Mouse (Mus musculus): ENCODE data around the gene Micu1.
A peak's percentile ranks its signal among the peaks of the same experiment; 100 is the strongest.

The Micu1 gene

DNA sequence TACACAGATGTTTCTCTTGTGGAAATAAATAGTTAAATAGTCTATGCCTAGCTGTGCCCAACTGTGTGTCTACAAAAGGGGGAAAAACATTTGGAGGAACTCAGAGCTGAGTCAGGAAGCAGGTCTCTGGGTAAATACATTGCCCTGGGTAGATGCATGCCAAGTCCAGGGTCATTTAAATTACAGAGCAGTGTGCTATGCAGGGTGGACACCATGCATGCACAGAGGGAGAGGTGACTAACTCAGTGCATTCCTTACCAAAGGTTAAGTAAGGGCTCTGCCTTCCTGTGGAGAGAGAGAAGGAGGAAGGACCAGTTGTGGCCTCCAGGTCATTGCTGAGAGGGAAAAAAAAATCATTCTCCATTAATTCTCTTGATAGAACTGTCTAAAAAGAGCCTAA lies 22.4 kb downstream of the Micu1 start:
- DNase-seq = peak in 1 of 2 experiments; percentile 1

DNA sequence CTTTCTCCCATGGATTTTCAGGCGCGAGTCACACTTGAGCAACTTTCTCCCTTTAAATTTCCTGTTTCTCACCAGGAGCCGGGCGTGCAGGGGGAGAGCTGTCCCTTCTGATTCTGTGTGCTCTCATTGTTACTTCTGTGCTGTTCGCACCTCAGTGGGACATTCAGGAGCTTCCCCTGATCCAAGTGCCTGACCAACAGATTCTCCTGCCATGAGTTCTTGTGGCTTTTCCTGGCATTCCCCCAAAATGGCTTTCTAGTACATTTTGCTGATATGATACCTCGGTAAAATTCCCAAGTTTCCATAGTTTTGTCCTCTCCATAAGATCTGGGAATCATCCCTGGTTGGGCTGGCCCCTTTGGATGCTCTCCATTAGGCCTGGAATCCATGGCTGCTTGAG lies 25.0 kb downstream of the Micu1 start:
- DNase-seq = peak; percentile 41 to 52

DNA sequence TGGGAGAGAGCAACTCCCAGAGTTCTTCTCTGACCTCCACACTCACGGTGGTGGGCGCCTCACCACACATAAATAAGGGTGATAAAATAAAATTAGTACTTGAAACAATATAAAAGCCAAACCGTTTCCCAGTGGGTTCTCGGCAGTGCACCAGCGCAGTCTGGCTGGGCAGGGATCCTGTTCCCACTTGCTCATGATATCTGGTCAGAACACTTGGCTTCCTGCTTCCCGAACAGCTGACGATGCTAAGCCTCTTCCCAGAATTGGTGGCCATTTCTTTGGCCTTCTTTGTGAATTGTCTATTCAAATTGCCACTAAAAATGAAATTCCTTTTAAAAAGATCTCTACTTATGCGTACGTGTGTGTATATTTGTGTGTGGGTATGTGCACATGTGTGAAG lies 27.0 kb downstream of the Micu1 start:
- DNase-seq = peak; percentile 33 to 34

DNA sequence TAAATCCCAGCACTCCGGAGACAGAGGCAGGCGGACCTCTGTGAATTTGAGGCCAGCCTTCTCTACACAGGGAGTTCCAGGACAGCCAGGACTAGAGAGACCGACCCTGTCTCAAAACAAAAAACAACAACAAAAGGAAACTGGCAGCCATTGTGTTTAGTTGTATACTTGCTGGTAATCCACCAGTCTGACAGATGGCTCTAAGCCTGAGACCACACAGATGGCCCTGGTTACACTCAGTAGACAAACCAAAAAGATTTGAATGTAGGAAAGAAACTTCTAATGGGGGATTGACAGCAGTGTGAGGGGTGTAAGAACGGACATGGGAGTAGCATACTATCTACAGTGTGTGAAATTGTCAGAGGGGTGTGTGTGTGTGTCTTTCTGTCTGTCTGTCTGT lies 27.6 kb downstream of the Micu1 start:
- DNase-seq = peak; percentile 49 to 55

DNA sequence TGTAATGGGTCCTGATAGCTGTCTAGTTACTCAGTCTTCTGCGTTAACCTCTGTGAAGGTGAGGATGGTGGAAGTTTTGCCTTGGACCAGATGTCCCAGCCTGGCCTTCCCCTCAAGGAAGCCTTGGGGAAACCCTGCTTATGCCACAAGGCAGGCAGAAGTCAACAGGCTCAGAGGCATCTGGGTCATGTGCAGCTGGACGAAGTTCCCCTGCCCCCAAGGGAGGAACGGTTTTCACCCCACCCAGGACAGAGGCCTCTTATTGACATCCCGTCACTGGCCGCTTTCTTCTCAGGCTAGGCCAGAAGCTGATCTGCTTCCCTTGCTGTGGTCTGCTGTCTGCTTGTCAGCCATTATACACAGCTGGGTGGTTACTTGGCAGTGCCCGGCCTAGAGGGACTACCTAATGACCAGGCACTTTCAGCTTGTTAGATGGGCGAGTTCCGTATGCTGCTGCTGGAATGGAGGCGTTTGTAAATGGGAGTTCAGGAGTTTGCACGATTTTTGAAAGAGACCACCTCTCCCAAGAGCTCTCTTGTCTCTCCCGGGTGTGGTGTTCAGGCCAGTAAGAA lies 33.8 kb downstream of the Micu1 start:
- no peak for DNase-seq

DNA sequence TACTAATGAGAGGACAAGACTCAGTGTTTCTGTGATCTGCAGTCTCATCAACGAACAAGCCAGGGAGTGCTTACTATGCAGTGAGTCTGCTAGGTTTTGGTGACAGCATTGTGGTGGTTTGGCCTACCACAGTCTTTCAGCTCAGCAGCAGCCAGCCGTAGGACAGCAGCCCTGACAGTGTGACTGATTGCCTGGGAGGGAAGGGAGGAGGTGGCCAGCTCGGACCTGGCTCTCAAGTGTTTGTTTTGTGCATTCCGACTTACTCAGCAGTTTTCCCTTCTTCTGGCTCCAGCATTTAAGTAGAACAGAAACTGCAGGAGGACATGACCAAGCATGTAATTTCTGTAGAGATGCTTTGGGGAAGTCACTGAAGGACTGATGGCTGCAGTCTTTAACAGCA lies 39.2 kb downstream of the Micu1 start:
- no peak for DNase-seq

DNA sequence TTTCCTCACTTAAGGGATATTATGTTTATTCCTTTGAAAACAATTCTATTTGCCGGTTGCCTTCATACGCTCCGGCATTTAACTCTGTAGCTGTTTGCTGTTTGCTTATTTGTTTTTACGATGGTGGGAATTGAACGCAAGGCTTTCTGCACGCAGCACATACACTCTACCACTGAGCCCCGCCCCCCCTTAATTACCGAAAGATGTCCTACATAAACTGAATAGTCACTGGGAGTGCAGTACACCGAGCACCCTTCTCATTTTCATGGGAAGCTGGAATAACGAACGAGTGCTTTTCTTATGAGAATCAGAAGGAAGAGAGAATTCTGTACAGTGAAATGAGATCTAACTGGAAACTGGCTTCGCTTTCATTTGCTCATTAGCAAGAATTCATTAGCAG lies 41.1 kb downstream of the Micu1 start:
- no peak for DNase-seq

DNA sequence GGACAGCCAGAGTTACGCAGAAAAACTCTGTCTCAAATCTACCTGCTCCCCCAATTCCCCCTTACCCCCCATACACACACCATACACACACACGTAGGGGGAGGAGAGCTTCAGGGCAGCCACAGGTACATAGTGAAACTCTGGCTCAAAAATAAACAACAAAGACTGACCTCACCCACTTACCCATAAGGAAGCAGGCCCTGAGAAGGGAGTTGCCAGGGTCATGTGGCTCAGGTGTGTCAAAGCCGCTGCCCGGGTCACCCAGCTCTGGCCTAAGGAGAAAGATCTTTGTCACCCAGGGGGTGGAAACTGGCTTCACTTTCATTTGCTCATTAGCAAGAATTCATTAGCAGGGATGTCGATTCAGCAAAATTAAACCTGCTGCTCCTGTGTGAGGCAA lies 41.7 kb downstream of the Micu1 start:
- DNase-seq = no peak

DNA sequence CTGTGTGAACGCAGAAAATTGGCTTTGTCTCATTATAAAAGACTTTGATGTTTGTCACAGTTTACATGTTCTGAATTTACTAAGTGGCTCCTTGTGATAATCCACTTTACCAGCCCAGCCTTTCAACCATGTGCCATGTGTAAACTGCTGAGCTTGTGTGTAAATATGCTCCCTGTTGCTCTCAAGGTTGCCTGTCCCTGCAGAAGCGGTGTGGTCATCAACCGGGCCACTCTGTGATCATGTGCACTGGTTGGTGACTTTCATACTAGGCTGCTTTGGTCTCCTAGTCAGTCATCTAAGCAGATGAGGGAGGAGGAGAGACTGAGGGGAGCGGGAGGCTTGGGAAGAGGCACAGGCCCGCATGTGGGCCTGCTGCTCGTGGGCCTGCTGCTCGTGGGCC lies 45.1 kb downstream of the Micu1 start:
- no peak for DNase-seq

DNA sequence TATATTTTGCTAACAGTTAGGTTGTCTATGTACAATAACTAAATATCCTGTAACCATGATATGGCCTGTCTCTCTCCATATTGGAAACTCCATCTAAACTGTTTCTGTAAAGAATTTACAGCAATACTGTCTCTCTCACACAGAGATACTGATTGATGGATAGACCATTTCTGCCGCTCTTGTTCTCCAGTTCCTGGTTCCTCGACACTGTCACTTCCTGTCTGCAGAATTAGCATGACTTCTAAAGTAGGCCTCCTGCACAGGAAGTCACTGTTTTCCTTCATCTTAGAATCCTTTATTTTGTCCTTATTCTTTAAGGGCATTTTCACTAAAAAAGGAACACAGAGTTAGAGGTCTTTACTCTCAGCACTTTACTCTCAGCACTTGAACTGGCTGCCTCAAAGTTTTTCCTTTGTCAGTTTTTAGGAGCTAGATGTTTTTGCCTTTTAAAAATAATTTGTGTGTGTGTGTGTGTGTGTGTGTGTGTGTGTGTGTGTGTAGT lies 46.5 kb downstream of the Micu1 start:
- DNase-seq = no peak

DNA sequence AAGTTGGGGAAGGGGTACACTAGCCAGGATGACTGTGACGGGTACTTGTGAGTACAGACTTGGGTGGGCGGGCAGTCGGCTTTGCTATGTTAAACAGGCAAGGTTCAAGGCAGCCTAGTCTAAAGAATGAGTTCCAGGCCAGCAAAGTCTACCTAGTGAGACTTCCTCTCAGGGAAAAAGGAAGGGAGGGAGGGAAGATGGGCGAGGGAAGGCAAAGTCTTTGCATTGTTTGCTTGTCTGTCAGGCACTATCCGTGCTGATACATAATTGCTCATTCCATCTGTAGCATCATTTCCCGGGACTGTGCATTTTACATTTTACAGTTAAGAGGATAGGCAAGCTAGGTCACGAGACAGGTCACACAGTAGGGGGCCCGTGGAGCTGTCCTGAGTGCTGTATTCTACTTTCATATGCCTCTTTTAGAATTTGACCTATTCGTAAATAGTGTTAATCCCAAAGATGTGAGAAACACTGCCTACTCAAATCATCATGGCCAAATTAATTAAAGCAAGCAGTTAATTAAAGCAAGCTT lies 51.3 kb downstream of the Micu1 start:
- DNase-seq = no peak

DNA sequence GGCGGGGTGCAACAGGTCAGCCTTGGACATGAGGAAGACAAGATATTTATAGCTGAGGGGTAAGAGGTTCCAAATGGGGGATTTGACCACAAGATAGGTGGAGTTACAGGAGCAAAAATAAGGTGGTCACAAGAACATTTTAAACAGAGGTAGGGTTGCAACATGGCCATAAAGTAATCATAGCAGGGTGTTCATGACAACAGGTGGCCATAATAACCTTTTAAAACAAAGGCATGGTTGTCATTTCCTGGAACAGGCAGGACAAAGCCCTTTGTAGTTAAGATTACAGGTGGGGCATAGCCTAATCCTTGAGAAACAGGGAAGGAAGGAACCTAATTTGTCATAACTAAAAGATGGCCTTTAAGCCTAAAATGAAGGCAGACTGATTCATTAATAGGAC lies 51.8 kb downstream of the Micu1 start:
- no peak for DNase-seq

DNA sequence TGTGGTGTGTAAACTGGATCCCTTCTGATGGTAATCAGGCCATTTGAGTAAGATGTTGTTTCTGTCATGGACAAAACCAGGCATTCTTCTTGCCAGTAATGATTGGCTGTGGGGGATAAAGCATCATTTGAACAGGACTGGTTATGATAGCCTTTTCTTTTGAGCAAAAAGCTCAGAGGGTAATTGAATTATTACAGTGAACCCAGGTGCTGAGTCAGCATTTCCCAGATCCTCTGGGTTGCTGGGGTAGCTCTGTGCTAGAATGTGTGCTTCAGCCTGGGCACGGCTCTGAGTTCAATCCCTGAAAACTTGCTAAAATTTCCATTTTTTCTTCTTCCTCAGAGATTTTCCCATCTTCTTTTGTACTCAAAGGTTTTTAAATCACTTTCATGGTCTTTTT lies 52.6 kb downstream of the Micu1 start:
- DNase-seq = no peak

DNA sequence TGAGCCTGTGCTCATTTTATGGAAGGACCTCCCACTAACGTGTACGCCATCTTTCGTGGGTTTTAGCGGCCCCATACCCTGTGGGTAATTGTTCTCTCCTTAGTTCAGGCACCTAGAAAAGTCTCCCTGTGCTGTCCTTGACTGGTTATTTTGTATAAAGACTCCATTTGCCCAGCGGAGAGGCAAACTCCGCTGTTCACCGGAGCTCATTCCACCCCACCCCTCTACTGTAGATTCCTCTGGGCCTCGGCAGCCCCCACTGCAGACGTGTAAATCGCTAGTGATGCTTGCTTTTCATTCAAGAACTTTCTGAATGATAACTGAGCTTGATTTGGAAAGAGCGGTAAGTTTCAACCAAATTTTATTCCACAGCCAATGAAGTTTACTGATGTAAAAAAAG lies 53.4 kb downstream of the Micu1 start:
- DNase-seq = no peak

DNA sequence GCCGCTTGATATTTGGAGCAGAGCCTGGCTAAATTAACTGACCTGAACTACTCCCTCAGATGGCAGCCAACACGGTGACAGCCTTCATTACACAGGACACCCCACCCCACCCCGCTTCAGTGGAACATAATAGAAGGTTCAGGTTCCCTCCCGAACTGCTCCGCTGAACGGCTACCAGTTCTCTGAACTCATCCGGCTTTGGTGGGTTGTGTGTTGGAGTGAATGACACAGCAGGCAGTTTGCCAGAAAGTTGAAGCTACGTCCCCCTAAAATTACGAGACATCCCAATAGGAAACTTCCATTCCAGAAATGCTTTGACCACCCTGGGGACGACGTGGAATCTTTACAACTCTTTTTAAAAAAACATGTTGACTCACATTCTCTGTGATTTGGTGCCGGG lies 53.8 kb downstream of the Micu1 start:
- no peak for DNase-seq

DNA sequence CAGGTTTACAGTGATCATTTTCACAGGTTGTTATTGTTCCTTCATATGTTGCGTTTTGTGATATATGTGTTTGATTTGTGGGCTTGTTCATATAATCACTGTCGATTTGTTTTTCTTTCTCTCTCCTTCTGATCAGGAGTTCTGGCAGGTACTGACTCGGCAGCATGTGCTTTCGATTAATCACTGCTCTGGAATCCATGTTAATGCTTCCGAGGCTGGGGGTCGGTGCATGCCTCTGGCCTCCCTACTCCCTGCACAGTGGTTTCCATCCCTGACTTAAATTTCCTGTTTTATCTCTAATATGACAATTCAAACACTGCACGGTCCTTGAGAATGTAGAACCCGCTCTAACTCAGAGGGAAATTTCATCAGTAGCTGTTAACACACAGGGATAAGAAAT lies 54.3 kb downstream of the Micu1 start:
- DNase-seq = no peak

DNA sequence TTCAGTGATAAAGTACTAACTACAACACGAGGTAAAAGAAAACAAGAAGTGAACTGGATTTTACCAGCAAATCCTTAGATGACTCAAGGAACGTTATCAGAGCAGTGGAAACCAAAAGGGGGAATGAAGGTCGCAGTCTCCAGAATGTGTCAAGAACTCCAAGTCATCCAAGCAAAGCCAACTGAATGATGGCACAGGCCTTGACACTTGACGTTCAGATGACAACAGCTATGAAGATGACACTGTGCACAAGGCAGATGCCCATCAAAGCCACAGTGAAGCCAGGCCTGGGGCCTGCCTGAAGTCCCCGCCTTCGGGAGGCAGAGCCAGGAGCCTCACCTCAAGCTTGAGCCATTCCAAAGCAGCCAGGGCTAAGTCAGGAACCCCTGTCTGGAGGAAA lies 62.5 kb downstream of the Micu1 start:
- no peak for DNase-seq

DNA sequence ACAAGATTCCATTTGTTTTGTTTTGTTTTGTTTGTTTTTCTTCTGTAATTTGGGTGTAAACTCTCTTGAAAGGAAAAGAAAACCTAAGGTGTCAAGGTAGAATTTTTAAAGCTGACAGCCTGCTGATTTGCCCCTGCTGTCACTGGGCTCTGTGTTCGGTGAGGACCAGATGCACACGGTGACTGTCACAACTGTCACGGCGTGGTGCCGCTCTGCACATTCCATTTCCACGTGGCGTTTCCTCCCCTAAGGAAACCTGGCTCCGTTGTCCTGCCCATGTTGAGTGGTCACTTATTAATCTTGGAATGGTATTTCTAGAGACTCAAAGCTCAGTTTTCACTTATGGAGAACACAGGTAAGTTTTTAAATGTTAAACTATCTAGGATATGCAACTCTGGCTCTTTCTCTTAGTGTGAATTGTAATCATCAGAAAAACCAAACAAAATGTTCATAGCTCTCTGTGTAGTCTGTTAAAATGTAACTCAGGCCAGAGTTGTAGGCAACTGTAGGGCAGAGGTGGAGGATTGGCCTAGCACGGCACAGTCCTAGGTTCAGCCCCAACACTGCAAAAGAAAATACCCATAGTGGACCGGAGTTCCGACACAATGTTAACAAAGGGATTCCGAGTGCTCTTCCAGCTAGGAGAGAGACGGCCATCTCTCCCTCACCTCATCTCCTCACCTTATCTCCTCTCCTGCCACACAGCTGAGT lies 66.2 kb downstream of the Micu1 start:
- no peak for DNase-seq

DNA sequence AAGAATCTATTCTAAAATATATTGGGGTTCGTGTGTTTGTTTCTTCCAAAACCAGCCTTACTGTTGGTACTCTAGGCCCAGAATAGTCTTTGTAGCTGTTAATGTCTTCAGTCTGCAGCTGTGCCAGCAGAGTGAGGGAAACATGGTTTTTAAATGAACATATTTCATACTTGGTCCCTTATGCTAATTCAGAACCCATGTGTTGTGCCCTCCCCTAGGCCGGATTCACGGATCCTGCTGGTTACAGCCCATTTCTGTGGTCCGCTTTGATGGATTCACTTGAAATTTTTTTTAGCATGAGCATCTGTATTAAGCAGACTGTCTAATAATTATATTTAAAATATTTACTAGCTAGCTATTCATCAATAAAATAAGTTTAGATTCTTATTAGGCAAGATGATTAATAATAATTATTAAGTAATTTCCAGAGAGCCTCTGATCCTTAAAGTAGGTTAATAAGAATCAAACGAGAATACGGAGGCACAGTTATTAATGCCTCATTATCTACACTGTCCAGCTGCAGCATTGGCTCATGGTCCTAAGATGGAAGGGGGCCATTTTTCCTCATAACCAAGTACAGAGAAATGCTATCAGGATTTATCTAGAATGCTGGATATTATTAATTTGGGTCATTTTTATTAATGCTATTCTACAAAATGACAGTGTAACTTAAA lies 69.2 kb downstream of the Micu1 start:
- no peak for DNase-seq

DNA sequence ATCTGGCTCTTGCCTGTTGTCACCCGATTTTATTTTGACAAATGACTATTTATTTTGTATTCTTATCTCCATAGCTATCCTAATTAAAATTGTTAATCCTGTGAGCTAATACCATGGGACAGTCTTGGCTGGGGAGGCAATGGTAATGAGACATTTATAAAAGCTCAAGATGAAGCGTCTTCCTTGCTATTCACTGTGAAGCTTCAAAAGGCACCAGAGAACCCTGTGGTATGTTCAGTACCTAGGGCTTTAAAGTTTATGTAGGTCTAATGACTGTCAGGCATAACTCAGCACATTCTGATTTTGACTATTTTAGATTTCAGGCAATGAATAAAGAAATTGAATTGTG lies 69.7 kb downstream of the Micu1 start:
- DNase-seq = no peak

DNA sequence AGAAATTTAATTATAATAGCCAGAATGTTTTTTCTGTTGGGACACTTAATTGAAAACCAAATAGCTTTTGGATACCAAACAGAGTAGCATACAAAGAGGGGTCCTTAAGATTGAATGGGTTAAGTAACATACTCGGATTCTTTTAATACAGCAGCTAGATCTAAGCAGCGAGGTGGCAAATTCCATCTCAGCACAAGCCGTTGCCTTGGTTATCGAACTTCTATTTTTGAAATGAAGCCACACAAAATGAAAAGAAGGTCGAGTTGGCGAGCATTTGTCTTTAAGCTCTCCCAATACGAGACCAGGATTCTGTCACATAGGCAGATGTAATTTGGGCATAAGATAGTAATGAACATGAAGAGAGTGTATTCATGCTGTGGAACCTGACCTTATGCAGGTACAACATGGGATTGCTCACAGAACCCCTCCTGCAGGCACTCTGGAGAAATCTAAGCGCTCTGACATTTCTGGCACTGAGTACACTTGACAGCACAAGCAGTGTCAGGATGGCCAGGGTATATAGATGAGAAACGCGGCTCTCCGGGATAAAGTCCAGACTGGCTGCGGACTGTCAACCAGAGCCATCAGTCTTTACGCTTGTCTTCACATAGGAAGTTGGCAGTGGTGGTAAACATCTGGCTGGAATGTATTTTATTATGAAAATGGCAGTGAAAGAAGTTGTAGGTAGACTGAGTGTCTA lies 71.3 kb downstream of the Micu1 start:
- no peak for DNase-seq

DNA sequence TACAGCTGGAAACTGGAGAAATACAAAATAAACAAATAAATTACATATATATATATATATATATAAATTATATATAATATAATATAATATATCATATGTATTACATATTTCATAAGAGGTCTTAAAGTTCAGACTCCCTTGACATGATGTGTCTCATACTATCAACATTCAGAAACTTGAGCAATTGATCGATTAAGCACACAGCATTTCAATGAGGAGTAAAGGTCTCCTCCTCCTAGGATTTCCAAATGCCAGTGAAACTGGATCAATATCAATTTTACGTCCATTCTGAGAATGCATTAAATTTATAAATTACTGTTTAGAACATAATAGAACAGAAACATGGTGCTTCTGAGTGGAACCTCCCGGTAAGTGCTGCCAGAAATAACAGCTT lies 71.9 kb downstream of the Micu1 start:
- no peak for DNase-seq

DNA sequence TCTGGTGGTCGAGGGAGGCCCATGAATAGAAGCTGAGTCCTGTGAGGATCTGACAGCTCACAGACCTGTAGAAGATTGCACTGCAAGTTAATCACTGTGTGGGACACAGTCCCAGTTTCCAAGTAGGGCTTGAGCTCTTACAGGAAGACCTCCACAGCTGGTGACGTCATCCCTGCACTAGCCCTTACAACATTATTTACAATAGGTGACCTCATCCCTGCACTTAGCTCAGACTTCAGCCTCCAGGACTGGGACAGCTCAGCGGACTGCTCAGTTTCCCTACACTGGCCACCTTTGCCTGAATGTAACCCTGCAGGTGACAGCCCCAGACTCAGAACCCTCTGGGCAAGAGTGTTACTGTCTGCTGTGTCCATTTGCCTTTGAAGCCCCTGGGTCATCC lies 75.0 kb downstream of the Micu1 start:
- no peak for DNase-seq
